Mouse (Mus musculus): ENCODE results near the gene Mul1. TPM values are rescaled to one million over a fixed set of nuclear protein-coding genes. Genes with fewer than 3 reads are reported as not detected.

Mul1 gene
- polyA plus RNA-seq, 1 experiment, result 7.8 TPM

- TF ChIP-seq POLR2A (IDR thresholded peaks at IDR 0.05; ENCODE audit: borderline replicate concordance, control insufficient read depth, low read depth, low read length) (no peak), CTCF (IDR thresholded peaks at IDR 0.05; ENCODE audit: control insufficient read depth, insufficient read depth, low read length) (no peak)
- 63% methylated on average over 7 of the region's 7 CpGs for WGBS
- no peak overlapping the region for H3K27ac ChIP-seq (ENCODE audit: control insufficient read depth, insufficient read depth, low read depth, low read length, poor library complexity)
- H3K4me1 ChIP-seq (ENCODE audit: control insufficient read depth, insufficient read depth, low read length), result no peaks in the 10 kb centered on the region
- no peak overlapping the region for H3K4me3 ChIP-seq (replicated peaks; ENCODE audit: control insufficient read depth, low read depth, low read length)
These were observed 14.6 kb downstream of the Mul1 start for GRCm38 (mm10) chr4:138448872-138449615.

- no peak for TF ChIP-seq CTCF (IDR thresholded peaks at IDR 0.05; ENCODE audit: control insufficient read depth, insufficient read depth, low read length)
- TF ChIP-seq POLR2A (IDR thresholded peaks at IDR 0.05; ENCODE audit: borderline replicate concordance, control insufficient read depth, low read depth, low read length), result no peak
- no peaks in the 10 kb centered on the region for H3K4me1 ChIP-seq (ENCODE audit: control insufficient read depth, insufficient read depth, low read length)
- H3K27ac ChIP-seq (ENCODE audit: control insufficient read depth, insufficient read depth, low read depth, low read length, poor library complexity), result no peak overlapping the region
- WGBS, result 66% methylated on average over 12 of the region's 12 CpGs
- no peak overlapping the region for H3K4me3 ChIP-seq (replicated peaks; ENCODE audit: control insufficient read depth, low read depth, low read length)
These were observed 15.3 kb downstream of the Mul1 start for GRCm38 (mm10) chr4:138449636-138450314.

GRCm38 (mm10) chr4:138452306-138453096 lies 18.0 kb downstream of the Mul1 start:
- Histone ChIP-seq H3K4me1 (ENCODE audit: control insufficient read depth, insufficient read depth, low read length) (peaks cover 2% of the 10 kb centered on the region; the same call in 1 of the 2 replicates), H3K27ac (ENCODE audit: control insufficient read depth, insufficient read depth, low read depth, low read length, poor library complexity) (no peak overlapping the region), H3K4me3 (replicated peaks; ENCODE audit: control insufficient read depth, low read depth, low read length) (no peak overlapping the region)
- WGBS, result 40% methylated on average over 15 of the region's 15 CpGs
- no peak for TF ChIP-seq POLR2A (IDR thresholded peaks at IDR 0.05; ENCODE audit: borderline replicate concordance, control insufficient read depth, low read depth, low read length)
- TF ChIP-seq CTCF (IDR thresholded peaks at IDR 0.05; ENCODE audit: control insufficient read depth, insufficient read depth, low read length), result no peak

- Histone ChIP-seq H3K4me3 (replicated peaks; ENCODE audit: control insufficient read depth, low read depth, low read length) (no peak overlapping the region), H3K4me1 (ENCODE audit: control insufficient read depth, insufficient read depth, low read length) (peaks cover 2% of the 10 kb centered on the region; the same call in 1 of the 2 replicates), H3K27ac (ENCODE audit: control insufficient read depth, insufficient read depth, low read depth, low read length, poor library complexity) (no peak overlapping the region)
- TF ChIP-seq POLR2A (IDR thresholded peaks at IDR 0.05; ENCODE audit: borderline replicate concordance, control insufficient read depth, low read depth, low read length) (no peak), CTCF (IDR thresholded peaks at IDR 0.05; ENCODE audit: control insufficient read depth, insufficient read depth, low read length) (no peak)
- WGBS, result 15% methylated on average over 19 of the region's 19 CpGs
These were observed 18.8 kb downstream of the Mul1 start for GRCm38 (mm10) chr4:138453097-138453752.

GRCm38 (mm10) chr4:138453753-138454570 lies 19.5 kb downstream of the Mul1 start, which contains the start of gene Camk2n1:
TSS of gene Camk2n1 (plus strand) at chr4:138454314.
- TF ChIP-seq POLR2A (IDR thresholded peaks at IDR 0.05; ENCODE audit: borderline replicate concordance, control insufficient read depth, low read depth, low read length) (no peak), CTCF (IDR thresholded peaks at IDR 0.05; ENCODE audit: control insufficient read depth, insufficient read depth, low read length) (no peak)
- Histone ChIP-seq H3K4me3 (replicated peaks; ENCODE audit: control insufficient read depth, low read depth, low read length) (peak within 1 kb of the TSS; percentile 14), H3K27ac (ENCODE audit: control insufficient read depth, insufficient read depth, low read depth, low read length, poor library complexity) (no peak within 1 kb of the TSS; the same call in 1 of the 2 replicates), H3K4me1 (ENCODE audit: control insufficient read depth, insufficient read depth, low read length) (peaks cover 2% of the 10 kb centered on the region; the same call in 1 of the 2 replicates)
- 1% methylated on average over 61 of the region's 64 CpGs for WGBS

GRCm38 (mm10) chr4:138454571-138455140 lies 20.2 kb downstream of the Mul1 start:
- WGBS, result 2% methylated on average over 76 of the region's 78 CpGs
- Histone ChIP-seq H3K4me1 (ENCODE audit: control insufficient read depth, insufficient read depth, low read length) (peaks cover 2% of the 10 kb centered on the region; the same call in 1 of the 2 replicates), H3K27ac (ENCODE audit: control insufficient read depth, insufficient read depth, low read depth, low read length, poor library complexity) (no peak overlapping the region; the same call in 1 of the 2 replicates), H3K4me3 (replicated peaks; ENCODE audit: control insufficient read depth, low read depth, low read length) (peak overlapping the region; percentile 14)
- no peak for TF ChIP-seq POLR2A (IDR thresholded peaks at IDR 0.05; ENCODE audit: borderline replicate concordance, control insufficient read depth, low read depth, low read length)
- no peak for TF ChIP-seq CTCF (IDR thresholded peaks at IDR 0.05; ENCODE audit: control insufficient read depth, insufficient read depth, low read length)
